ENCODE assay signal across 9 mouse cellular contexts in genomic region chr5:143299686-143300085, GRCm38 (mm10). TPM values are rescaled to one million over a fixed set of nuclear protein-coding genes. Genes with fewer than 3 reads are reported as not detected.
DNase-seq lines count a peak whose midpoint lies in the region; ATAC-seq and TF ChIP-seq lines count a peak whose summit lies in the region.
"Had no signal": no experiment of that assay in that cellular context is flagged by ENCODE, and none has a peak within 500 bp of the region (broad histone marks: within the 10 kb centered on the region; RNA-seq: fewer than 3 reads in every experiment).

No protein-coding gene starts in this region.

- TF ChIP-seq CTCF in gastrocnemius, adult 2 months (IDR thresholded peaks at IDR 0.05): peak; percentile 68

- ATAC-seq in erythroblast, adult 5-6 weeks (replicated peaks; ENCODE audit: low FRiP score, poor library complexity, severe bottlenecking): no peak

- H3K4me3 ChIP-seq in gastrocnemius, adult 2 months: no peak overlapping the region

- peak; percentile 37 for DNase-seq in gastrocnemius, adult 2 months
- no peak for DNase-seq in gastrocnemius, adult 8-10 months (ENCODE audit: low spot score in 2 of 2)
- peak; percentile 36 for DNase-seq in right cerebral cortex, adult 18-20 months
- DNase-seq in right cerebral cortex, postnatal 25 days: no peak
- peak; percentile 34 for DNase-seq in c-Kit-positive CD71-positive TER-119-positive erythroid progenitor cells, embryonic 14.5 days (ENCODE audit: low spot score)
- DNase-seq in kidney, postnatal 36 days: peak; percentile 43 to 82
- peak; percentile 36 to 54 for DNase-seq in natural killer cell, adult 2 months (ENCODE audit: low spot score in 2 of 2)

- no peak overlapping the region for H3K27ac ChIP-seq in gastrocnemius, adult 2 months

- intact Hi-C loops in gastrocnemius, adult 2 months (cut with DNase I): no loop called here

RNA-seq across cellular contexts. Expression of gene Zfp853, which starts 6.3 kb away (rescaled TPM):
- under 1 TPM in 1 of 2 experiments, not detected in 1; 0.08 TPM for total RNA-seq in gastrocnemius, adult 2 months (2021)
- total RNA-seq in gastrocnemius, adult 8-10 months (2022): not detected
- total RNA-seq in erythroblast, adult 5-6 weeks (2015; ENCODE audit: low replicate concordance): not detected in 2 replicates
- total RNA-seq in erythroblast, adult 5-6 weeks (2017; ENCODE audit: low replicate concordance): not detected in 2 replicates
- total RNA-seq: hematopoietic stem cell, adult 5-6 weeks had no signal

RNA-seq across cellular contexts. Expression of gene E130309D02Rik, which starts 15.5 kb away (rescaled TPM):
- 10 to 100 TPM; 11.1 to 11.5 TPM for total RNA-seq in gastrocnemius, adult 2 months (2021)
- total RNA-seq in gastrocnemius, adult 8-10 months (2022): 10 to 100 TPM; 10.2 to 12.2 (median 11.2) TPM
- total RNA-seq in erythroblast, adult 5-6 weeks (2015; ENCODE audit: low replicate concordance): 7.1 and 11.3 TPM in 2 replicates
- 4.3 and 4.6 TPM in 2 replicates for total RNA-seq in erythroblast, adult 5-6 weeks (2017; ENCODE audit: low replicate concordance)

RNA-seq across cellular contexts. Expression of gene Zdhhc4, which starts 29.4 kb away (rescaled TPM):
- total RNA-seq in gastrocnemius, adult 2 months (2021): 10 to 100 TPM; 35.0 to 40.6 TPM
- total RNA-seq in gastrocnemius, adult 8-10 months (2022): 10 to 100 TPM; 33.7 to 45.5 (median 37.9) TPM
- total RNA-seq in erythroblast, adult 5-6 weeks (2015; ENCODE audit: low replicate concordance): 8.8 and 23.8 TPM in 2 replicates
- 6.0 and 10.6 TPM in 2 replicates for total RNA-seq in erythroblast, adult 5-6 weeks (2017; ENCODE audit: low replicate concordance)

RNA-seq across cellular contexts. Expression of gene Zfp316, which starts 29.9 kb away (rescaled TPM):
- total RNA-seq in gastrocnemius, adult 2 months (2021): 1 to 10 TPM; 3.2 to 3.6 TPM
- total RNA-seq in gastrocnemius, adult 8-10 months (2022): 1 to 10 TPM; 3.5 to 4.8 (median 4.4) TPM
- not detected in 2 replicates for total RNA-seq in erythroblast, adult 5-6 weeks (2015; ENCODE audit: low replicate concordance)
- total RNA-seq in erythroblast, adult 5-6 weeks (2017; ENCODE audit: low replicate concordance): 0.28 and 0.51 TPM in 2 replicates

RNA-seq across cellular contexts. Expression of gene Grid2ip, which starts 57.5 kb away (rescaled TPM):
- total RNA-seq in gastrocnemius, adult 2 months (2021): not detected
- not detected for total RNA-seq in gastrocnemius, adult 8-10 months (2022)
- total RNA-seq in erythroblast, adult 5-6 weeks (2015; ENCODE audit: low replicate concordance): 0.58 TPM in 1 of 2 replicates, not detected in the other
- total RNA-seq in erythroblast, adult 5-6 weeks (2017; ENCODE audit: low replicate concordance): not detected in 2 replicates
- total RNA-seq: hematopoietic stem cell, adult 5-6 weeks had no signal

Comparison
In these comparisons a context has a peak if more than half of its experiments do, and no peak if none do; other contexts are left out.
1. DNase-seq: peak in gastrocnemius, adult 2 months (single experiment), right cerebral cortex, adult 18-20 months (single experiment), c-Kit-positive CD71-positive TER-119-positive erythroid progenitor cells, embryonic 14.5 days (single experiment), kidney, postnatal 36 days (2 of 2) and natural killer cell, adult 2 months (2 of 2); none in gastrocnemius, adult 8-10 months (0 of 2) and right cerebral cortex, postnatal 25 days (single experiment).